Mouse (Mus musculus) heart, postnatal 10 days (tissue): ENCODE measurements around the gene Tmem38b. TPM values are rescaled to one million over a fixed set of nuclear protein-coding genes. Genes with fewer than 3 reads are reported as not detected.
A peak's percentile ranks its signal among the peaks of the same experiment; 100 is the strongest.

Experiments used
- DNase-seq, 2 experiments: peaks; one replicate each; pipeline ENCODE4 v3.0.0; 2021
- intact Hi-C: fragments of 180-260 bp; cut with DNase I; formaldehyde crosslinking; loops from one replicate; pipeline ENCODE4 v1.15.1; 2025
- total RNA-seq, 2 experiments: library from RNA; stranded (reverse); gene quantifications; 2 replicates each; pipeline ENCODE4 v1.2.3; 2021

Gene Tmem38b
- total RNA-seq, 2 experiments from 2014 or later = 15.1 to 16.1 TPM

DNA sequence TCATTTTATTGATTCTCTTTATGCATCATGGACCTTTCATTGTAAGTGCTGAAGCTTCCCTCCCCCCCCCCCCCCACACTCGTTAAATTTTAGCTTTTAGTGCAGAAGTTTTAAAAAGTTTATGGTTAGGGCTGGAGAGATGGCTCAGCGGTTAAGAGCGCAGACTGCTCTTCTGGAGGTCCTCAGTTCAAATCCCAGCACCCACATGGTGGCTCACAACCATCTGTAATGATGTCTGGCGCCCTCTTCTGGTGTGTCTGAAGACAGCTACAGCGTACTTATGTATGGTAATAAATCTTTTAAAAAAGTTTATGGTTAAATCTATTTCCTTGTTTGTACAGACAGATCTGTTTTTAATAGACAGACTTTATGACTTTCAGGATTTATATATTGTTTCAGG is 2.0 kb downstream of the Tmem38b start:
- DNase-seq = no peak
- intact Hi-C loops = loop anchor here (10.0 kb wide), 1 partner anchor 193 kb away; the partner anchor contains the start of gene Fsd1l

DNA sequence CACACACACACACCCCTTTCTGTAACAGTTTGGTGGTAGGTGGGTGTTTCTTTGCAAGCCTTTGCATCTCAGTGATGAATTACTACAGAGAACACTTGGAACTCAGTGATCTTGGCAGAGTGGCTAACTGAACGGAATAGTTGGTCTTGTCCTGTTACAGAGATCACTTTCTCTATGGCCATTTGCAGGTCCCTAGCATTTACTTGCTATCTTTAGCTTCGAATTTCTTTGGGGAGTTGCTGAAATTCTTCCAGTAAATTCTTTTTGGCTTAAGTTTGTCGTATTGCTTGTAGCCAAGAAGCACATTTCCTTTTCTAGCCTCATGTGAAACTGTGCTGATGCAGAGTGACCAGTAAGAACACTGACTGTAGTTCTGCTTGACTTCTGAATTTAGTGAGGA is 3.1 kb downstream of the Tmem38b start:
- intact Hi-C loops = loop anchor here (10.0 kb wide), 1 partner anchor 194 kb away; the partner anchor contains the start of gene Fsd1l
- DNase-seq = peak; percentile 16 to 25

DNA sequence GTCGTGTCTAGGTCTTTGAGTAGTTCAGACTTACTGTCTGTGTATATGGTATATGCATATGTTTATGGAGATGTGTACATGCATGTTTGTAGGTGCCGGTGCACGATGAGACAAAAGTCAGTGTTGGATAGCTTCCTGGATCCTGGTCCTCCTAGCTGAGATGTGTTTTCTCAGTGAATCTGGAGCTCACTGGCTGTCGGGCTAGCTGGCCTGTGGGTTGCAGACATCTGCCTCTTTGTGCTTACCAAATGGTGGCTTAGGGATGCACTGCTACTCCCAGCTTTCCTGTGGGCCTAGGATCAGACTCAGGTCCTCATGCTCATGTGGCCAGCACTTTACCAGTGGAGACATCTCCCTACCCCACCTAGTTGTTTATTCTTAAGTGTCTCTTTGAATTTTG is 4.2 kb downstream of the Tmem38b start:
- DNase-seq = no peak
- intact Hi-C loops = no loop called here

DNA sequence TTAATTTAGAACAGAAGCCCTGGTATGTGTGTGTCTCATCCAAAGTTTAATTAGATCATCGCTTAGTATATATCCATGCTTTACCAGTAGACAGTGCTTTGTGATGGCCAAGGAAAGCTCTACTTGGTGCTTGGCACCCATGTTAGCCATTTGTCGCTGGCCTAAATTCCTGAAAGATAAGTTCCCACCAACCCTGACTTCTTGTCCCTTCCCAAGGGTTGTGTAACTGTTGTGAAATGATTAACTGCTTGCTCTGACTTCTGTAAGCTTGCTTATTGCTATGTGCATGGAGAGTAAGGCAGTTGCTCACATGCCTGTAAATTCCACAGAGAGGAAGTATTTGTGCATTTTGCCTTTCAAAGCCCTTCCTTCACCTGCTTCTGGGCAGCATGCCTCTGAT is 4.7 kb downstream of the Tmem38b start:
- no peak for DNase-seq
- intact Hi-C loops = no loop called here

DNA sequence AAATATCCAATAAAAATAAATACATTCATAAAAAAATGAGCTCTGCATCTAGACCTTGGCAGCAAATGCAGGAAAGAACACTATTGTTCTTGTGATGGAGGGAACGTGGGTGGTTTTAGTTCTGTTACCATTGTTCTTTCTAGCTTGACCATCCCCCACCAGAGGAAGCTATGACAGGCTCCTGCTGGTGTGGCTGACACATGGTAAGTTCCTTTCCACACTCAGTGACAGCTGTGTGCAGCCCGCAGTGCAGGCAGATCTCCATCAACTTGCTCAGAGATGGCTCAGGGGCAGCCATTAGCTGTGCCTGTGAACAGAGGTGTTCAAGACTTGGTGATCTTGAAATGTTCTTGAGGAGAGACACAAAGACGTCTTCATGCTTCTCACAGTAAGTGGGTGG is 6.5 kb downstream of the Tmem38b start:
- peak; percentile 59 to 62 for DNase-seq
- intact Hi-C loops = no loop called here

DNA sequence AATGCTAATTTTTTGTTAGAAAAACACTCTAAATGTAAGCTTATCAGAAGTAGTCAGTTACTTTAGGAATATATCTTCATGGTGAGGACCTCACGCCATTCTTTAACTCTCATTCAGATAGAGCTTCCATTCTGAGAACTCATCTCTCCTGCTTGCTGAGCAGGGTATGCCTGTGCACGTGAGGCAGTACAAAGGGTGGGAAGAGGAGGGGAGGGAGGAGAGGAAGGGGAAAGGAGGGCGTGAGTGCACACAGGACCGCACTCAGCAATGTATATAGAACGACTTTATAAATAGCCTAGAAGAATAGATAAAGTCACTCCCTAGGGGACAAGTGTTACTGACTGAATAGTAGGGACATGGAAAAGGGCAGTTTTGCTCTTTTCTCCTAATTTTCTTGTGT is 11.1 kb downstream of the Tmem38b start:
- intact Hi-C loops = no loop called here
- DNase-seq = no peak

DNA sequence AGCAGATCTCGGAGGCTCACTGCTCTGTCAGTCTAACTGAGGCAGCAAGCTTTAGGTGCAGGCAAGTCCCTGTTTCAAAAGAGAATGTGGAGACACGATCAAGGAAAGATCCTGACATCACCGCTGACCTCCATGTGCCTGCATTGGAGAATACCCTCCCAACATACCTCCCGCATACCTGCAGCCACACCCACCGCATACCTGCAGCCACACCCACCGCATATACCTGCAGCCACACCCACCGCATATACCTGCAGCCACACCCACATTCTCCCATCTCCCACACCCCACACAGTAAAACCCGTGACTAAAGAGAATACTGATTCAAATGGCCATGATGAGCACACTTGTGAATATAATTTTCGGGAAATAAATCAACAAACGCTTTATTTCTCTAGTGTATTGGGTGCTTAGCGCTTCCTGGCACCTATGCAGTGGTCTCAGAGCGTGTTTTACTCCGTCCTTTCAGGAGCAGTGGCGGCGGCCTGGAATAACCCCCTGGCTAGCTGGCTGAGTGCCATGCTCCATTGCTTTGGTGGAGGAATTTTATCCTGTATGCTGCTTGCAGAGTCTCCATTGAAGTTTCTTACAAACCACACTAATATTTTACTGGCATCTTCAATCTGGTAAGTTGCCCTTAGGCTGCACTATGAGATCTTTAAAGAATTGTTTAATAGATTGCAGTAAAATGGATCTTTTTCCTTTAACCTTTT is 14.5 kb downstream of the Tmem38b start:
- peak; percentile 68 to 77 for DNase-seq
- intact Hi-C loops = loop anchor here (5.0 kb wide), 1 partner anchor 238 kb away; no protein-coding TSS in a partner anchor

DNA sequence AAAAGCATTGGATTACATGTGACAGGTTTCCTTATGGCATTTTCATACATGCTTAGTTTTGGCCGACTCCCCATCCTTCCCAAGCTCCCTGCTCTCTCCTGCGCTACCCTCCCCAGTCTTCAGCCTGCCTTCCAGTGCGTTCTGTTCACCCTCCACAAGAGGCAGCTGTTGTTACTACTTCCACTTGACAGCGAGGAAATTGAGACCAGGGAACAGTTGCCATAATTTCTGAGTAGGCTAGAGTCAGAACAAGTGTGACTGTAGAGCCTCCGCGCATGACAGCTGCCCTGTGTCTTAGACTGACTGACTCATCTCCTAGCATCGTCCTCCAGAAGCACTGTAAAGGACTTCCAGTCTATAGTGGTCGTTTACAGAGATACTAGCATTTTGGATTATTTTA is 17.7 kb downstream of the Tmem38b start:
- intact Hi-C loops = loop anchor here (5.0 kb wide), 1 partner anchor 241 kb away; no protein-coding TSS in a partner anchor
- peak; percentile 20 to 23 for DNase-seq

DNA sequence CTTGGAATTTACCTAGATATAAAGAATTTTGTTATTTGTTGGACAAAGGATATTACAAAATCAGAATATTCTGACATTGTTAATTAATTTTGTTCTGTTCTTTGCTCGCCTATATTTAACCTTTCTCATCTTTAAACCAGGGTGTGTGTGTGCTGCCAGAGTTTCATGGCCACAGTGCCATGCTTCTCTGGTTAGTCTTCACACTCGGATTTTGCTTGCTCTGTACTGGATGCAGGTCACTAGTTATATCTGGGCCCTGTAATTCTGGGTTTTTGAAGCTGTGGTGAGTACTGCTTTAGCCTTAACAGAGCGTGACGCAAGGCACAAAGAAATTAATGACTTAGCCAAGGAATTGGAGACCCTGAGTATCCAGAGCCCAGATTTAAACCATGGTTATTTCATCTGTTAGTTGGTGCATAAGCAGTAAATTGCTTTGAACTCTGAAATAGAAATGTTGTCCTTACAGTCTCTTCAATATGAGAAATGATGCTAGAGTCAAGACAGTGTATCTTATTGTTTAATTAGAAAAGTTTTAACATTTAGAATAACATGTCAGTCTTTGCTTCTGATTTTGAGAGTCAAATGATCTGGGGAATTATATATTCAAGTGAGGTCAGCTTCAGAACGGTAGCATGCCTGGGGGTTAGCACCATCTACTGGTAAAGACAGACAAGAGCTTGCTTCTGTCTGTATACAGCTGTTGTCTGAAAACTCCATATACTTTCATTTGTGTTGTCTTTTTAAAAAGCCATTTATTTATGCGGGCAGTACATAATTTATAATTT is 19.2 kb downstream of the Tmem38b start:
- DNase-seq = peak; percentile 49 to 52

DNA sequence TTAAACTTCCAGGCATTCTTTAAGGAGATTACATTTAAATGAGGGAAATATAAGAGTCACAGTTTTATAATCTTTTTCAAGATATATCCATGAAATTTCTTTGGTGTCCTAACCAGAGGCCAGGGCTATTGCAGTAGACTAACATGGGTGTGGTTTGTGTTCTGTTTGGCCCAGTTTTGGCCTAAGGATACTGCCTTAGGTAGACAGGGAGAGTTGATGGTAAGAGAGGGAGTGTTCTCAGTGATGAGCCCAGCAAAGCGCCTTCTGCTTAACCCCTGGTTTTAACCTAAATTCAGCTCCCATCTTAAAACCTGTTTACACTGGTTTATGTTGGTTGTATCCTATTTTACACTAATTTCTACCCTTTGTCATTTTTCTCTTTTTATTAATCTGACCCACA is 19.8 kb downstream of the Tmem38b start:
- intact Hi-C loops = loop anchor here (1.0 kb wide), 2 partner anchors 66 to 106 kb away; partner anchors contain the start of gene Tal2
- DNase-seq = no peak

More for the DNA sequence above, 19.2 kb downstream of the Tmem38b start:
- intact Hi-C loops = loop anchor here (1.0 to 5.0 kb wide), 3 partner anchors 66 to 243 kb away; partner anchors contain the start of gene Tal2

DNA sequence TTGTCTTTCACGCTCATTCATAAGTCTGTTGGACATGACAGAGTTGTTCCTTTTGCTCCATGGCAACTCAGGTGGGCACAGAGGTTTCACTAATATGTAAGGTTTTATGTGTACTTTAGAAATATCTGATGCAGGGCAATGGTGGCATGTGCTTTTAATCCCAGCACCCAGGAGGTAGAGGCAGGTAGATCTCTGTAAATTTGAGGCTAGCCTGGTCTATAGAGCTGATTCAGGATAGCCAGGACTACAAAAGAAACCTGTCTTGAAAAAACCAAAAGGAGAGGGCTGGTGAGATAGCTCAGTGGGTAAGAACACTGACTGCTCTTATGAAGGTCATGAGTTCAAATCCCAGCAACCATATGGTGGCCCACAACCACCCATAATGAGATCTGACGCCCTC is 20.5 kb downstream of the Tmem38b start:
- intact Hi-C loops = no loop called here
- DNase-seq = no peak

DNA sequence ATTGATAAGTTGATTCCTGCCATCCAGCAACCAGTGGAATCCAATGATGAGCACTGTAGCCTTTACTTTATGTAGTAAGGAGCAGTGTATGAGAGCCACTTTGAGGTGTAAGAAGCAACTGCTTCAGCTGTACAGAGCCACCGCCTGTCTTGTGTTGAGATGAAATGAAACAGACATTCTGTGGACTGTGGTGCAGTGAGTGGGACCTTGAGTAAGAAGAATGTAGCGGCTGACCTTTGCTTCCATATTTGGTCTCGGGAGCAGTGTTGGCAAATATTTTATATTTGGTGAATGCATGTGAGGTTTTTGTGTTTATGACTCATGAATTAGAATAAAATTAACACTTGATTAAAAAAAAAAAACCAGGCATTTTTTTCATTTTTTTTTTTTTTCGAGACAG is 21.7 kb downstream of the Tmem38b start:
- no peak for DNase-seq
- intact Hi-C loops = no loop called here

DNA sequence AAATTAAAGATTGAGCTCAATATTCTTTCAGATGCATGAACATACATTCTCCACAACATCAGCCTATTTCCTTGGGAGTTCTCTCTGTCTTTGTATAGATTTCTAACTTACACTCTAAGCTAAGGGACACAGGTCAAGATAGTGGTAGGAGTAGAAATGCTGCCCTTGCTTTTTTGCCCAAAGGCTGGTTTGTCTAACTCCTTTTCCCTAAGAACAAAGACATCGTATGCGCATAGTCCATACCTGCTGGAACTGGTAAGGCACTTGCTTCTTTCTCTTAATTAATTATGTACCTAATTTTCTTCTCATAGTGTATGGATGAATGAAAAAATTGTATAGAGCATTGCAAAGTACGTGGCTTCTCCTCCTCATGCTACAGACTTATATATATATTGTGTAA is 22.5 kb downstream of the Tmem38b start:
- intact Hi-C loops = no loop called here
- DNase-seq = no peak

DNA sequence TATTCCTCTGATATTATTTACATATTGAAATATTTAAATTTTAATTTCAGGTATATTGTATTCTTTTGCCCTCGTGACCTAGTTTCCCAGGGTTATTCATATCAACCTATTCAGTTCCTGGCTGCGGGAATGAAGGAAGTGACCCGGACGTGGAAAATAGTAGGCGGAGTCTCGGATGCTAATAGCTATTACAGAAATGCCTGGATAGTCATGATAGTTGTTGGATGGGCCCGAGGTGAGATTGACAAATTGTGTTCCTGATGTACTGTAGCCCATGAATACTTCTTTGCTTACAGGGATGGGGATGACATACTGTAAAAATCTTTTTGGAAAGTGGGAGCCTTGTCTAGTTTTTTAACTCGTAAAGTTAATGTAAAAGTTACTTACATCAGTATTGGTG is 23.0 kb downstream of the Tmem38b start:
- DNase-seq = no peak
- intact Hi-C loops = no loop called here

DNA sequence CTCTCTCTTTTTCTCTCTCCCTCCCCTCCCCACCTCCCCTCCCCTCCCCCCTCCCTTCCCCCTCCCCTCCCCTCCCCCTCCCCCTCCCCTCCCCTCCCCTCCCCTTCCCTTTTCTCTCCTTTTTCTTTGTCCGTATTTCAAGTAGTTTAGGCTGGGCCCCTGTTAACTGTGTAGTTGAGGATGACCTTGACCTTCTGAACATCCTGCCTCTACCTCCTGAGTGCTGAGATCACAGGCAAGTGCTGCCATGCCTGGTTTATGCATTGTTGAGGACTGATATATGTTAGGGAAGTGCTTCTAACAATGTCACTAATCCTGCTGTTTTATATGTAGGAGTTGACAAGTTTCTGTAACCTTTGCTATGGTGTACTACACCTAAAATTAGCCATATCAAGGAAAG is 24.0 kb downstream of the Tmem38b start:
- DNase-seq = no peak
- intact Hi-C loops = no loop called here

DNA sequence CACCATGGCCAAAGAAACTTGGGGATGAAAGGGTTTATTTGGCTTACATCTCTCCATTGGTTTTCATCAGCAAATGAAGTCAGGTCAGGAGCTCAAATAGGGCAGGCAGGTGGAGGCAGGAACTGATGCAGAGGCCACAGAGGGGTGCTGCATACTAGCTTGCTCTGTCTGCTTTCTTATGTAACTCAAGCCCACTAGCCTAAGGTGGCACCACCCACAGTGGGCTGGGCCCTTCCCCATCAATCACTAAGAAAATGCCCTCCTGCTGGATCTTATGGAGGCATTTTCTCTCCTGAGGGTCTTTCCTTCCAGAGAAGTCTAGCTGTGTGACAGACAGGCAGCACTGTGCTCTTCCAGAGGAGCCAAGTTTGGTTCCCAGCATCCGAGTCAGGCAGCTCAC is 27.5 kb downstream of the Tmem38b start:
- intact Hi-C loops = no loop called here
- DNase-seq = no peak

DNA sequence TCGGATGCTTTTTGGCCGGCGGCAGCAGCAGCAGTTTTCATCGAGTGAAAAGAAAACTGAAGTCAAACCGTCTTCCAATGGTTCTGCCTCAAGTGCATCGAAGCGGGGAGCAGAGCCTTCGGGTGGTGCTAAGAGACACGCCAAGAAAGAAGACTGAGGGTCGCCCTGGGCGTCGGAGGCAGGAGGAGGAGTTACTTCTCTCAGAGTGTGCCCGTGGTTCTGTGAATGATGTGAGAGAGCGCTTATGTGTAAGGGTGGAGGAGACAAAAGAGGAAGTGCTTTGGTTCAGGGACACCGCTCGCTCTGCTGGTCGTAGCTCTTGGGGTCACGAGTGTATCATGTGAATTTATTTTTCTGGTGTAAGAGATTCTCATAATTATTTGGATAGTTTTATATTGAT is 34.1 kb downstream of the Tmem38b start:
- intact Hi-C loops = no loop called here
- DNase-seq = no peak

DNA sequence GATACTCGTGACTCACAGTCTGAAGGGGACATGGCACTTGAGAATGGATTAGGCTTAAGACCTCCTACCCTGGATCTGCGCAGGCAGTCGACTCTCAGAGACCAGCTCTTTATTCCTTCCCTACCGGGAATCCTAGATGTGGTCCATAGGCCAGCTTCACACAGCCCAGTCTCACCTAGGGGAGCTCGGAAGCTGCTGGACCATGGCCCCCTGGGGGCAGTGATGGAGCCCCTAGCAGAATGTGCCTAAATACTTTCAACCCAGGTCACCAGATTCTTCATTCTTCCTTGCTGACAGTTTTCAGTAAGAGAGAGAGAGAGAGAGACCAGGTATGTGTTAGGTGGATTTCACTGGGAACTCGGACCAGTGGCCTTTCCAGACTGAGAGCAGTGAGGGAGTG is 36.3 kb downstream of the Tmem38b start:
- intact Hi-C loops = no loop called here
- DNase-seq = no peak

DNA sequence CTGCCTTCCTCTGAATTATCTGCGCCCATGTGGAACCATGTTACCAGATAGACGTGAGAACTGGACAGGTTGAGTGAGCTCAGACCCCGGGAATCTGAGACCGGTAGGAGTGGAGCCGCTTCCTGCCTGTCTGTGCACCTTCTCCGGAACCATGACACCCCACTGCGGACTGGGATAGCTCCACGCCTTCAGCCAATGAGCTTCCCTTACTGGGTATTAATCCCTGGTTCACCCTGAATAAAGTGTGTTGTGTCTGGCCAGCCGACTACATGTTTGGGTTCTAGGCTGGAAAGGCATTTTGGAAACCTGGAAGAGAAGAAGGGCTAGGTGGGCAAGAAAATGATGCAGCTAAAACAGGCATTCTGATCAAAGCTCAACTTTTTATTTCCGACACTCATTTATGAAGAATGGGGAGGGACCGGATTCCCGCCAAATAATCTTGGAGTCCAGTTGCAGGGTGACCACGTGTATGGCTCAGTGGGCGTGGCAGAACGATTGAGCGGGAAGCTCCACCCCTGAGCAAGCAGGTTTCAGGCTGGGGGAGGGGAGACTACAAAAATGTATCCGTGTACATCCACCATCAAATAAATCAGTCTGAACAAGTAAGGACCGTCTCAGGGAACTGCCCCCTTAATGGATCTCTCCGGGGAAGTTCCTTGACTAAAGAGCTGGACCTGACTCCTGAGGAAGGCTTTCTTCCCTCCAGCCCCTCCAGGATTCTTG is 38.4 kb downstream of the Tmem38b start:
- intact Hi-C loops = no loop called here
- no peak for DNase-seq

DNA sequence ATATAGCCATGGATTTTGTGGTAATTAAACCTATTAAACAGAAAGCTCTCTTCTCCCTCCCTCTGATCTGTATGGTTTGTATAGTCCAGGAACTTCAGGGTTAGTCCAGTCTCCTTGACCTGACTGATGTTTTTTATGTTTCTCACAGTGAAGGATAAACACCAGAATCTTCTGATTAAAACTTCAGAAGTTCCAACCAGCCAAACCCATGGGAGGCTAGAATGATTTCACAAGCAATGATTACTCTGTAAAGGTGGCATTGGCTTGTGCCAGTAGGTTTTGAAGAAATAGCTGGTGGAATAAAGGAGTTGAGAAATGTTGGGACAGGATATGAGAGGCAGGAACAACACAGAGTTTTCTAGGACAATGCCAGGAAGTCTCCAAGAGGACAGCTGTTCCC is 40.6 kb downstream of the Tmem38b start:
- intact Hi-C loops = no loop called here
- no peak for DNase-seq
